Mouse (Mus musculus) neutrophil, adult 83 days (primary cell): ENCODE results near the gene Baiap2l1. TPM values are rescaled to one million over a fixed set of nuclear protein-coding genes. Genes with fewer than 3 reads are reported as not detected.

Experiments used
- total RNA-seq, 2 experiments: library from RNA; stranded (reverse); gene quantifications; one replicate each; pipeline ENCODE4 v1.2.4; 2023

Baiap2l1 gene
- not detected for total RNA-seq

DNA sequence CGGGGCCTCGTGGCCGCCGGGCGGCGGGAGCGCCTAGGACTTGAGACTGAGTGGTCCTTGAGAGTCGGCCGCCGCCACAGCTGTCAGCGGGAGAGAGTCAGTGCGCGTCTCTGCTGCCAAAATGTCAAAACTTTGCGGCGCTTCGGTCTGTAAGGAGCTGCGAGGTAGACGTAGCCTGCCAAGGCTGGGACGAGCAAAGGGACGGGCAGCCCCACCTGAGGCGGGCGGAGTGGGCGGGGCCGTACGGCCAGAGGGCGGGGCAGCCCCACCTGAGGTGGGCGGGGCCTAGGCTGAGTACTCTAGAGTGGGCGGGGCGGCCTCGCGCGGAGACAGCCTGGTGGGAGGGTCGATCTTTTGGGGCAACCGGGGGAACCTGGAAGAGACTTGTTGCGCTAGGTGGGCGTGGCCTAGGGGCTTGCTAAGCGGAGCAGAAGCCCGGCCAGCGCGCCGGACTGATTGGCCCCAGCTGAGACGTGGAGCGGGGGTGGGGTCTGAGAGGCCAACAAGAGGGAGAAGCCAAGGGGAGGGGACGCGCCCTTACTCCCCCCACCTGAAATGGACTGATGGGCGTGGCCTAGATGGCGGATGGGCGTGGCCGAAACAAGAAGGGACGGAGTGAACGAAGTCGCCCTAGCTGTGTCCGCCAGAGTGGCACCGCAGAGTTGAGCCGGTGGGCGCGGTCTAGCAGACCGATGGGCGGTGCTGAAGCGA is at the start of gene Baiap2l1:
TSS of gene Baiap2l1 (minus strand) at position 232 of the 711 bp plus-strand sequence.

DNA sequence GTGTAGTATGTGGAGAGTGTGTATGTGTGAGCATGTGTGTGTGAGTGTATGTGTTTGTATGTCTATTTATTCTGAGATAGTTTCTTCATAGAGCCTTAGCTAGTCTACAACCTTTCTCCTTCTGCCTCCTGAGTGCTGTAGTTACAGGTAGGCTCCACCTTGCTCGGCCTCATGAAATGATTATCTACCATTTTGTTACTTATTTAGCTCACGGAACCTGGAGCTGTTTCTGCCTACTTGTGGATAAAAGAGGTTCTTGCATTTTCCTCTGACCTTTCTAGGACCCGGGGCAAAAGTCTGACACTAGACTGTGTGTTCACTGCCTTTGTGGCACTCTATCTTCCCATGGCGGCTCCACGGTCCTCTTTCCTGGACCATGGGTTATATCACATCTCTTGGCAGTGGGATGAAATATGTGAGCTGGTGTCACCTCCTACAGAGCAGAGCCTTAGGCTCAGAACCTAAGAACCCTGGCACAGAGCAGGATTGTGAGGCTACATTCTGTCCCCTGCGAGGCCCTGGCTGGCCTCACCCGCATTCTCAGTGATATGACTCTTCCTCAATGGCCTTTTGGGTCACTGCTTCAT is 113.9 kb downstream of the Baiap2l1 start, which contains the start of gene Bri3:
TSS of gene Bri3 (plus strand) at position 537 of the 587 bp plus-strand sequence.

DNA sequence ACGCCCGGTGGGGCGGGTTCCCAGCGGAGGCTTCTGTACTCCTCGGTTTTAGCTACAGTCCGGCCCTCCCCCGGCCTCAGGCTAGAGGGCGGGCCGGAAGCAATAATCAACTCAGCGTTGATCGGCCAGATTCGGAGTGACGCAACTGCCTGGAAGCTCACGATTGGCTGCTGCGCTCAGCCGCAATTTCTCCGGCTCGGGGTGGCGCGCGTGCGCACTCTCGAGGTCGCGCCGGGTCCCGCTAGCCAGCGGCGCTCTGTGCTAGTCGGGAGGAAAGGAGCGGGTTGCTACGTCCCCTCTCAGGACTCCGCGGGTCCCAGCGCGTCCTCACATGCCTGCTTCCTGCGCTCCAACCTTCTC is 134.4 kb downstream of the Baiap2l1 start, which contains the start of gene Tecpr1:
TSS of gene Tecpr1 (minus strand) at position 113 of the 360 bp plus-strand sequence.

Other genes starting within 250 kb of the Baiap2l1 start
- 1 to 10 TPM in 1 of 2 experiments, under 1 TPM in 1; 0.37 to 1.3 TPM for gene Bhlha15, start 167.8 kb downstream of the Baiap2l1 start, total RNA-seq
- 10 to 100 TPM; 21.8 to 27.1 TPM for gene Tecpr1, start 134.5 kb downstream of the Baiap2l1 start, total RNA-seq
- gene Bri3, start 113.7 kb downstream of the Baiap2l1 start, total RNA-seq, result 10 to 100 TPM; 62.3 to 63.7 TPM
- not detected for gene Nptx2, start 187.8 kb upstream of the Baiap2l1 start, total RNA-seq